Mouse (Mus musculus): ENCODE data around the gene Cpa5. TPM values are rescaled to one million over a fixed set of nuclear protein-coding genes. Genes with fewer than 3 reads are reported as not detected.

Gene Cpa5
- polyA plus RNA-seq, 1 experiment, result not detected

GRCm38 (mm10) chr6:30620591-30620990 lies 9.8 kb downstream of the Cpa5 start:
- Histone ChIP-seq H3K79me2 (ENCODE audit: control insufficient read depth, insufficient read depth) (no peaks in the 10 kb centered on the region), H3K4me2 (ENCODE audit: low read depth) (no peak overlapping the region), H3K27me3 (ENCODE audit: control insufficient read depth, insufficient read depth, insufficient read length) (no peaks in the 10 kb centered on the region), H3K4me3 (no peak overlapping the region), H3K36me3 (ENCODE audit: control insufficient read depth, insufficient read depth) (no peaks in the 10 kb centered on the region), H3ac (ENCODE audit: control insufficient read depth, insufficient read length) (no peak overlapping the region)
- TF ChIP-seq POLR2AphosphoS2 (IDR thresholded peaks at IDR 0.05; ENCODE audit: insufficient read length, low read depth) (no peak), E2F4 (IDR thresholded peaks at IDR 0.05; ENCODE audit: insufficient read depth) (no peak), MAX (IDR thresholded peaks at IDR 0.05; ENCODE audit: low read depth) (no peak), TCF12 (IDR thresholded peaks at IDR 0.05; ENCODE audit: insufficient read depth, poor library complexity, severe bottlenecking) (no peak), USF1 (IDR thresholded peaks at IDR 0.05; ENCODE audit: low read depth) (no peak), POLR2A (IDR thresholded peaks at IDR 0.05; ENCODE audit: insufficient read length, low read depth) (no peak)

- Histone ChIP-seq H3K79me2 (ENCODE audit: control insufficient read depth, insufficient read depth) (no peaks in the 10 kb centered on the region), H3K4me3 (no peak overlapping the region), H3K36me3 (ENCODE audit: control insufficient read depth, insufficient read depth) (no peaks in the 10 kb centered on the region), H3ac (ENCODE audit: control insufficient read depth, insufficient read length) (no peak overlapping the region), H3K27me3 (ENCODE audit: control insufficient read depth, insufficient read depth, insufficient read length) (no peaks in the 10 kb centered on the region), H3K4me2 (ENCODE audit: low read depth) (no peak overlapping the region)
- TF ChIP-seq MYOG (IDR thresholded peaks at IDR 0.05; ENCODE audit: control insufficient read depth in 1 of 3, insufficient read depth in 1 of 3, insufficient read length in 2 of 3, low read depth in 2 of 3) (peak in 2 of 3 experiments; percentile 80 to 82), TCF3 (IDR thresholded peaks at IDR 0.05; ENCODE audit: insufficient read length, low read depth) (peak; percentile 89), MYOD1 (IDR thresholded peaks at IDR 0.05; ENCODE audit: control insufficient read depth in 1 of 3, insufficient read length in 2 of 3, low read depth in 2 of 3) (peak in 2 of 3 experiments; percentile 77 to 83), POLR2A (IDR thresholded peaks at IDR 0.05; ENCODE audit: insufficient read length, low read depth) (no peak)
These were observed 10.2 kb downstream of the Cpa5 start for GRCm38 (mm10) chr6:30620994-30621393.

- Histone ChIP-seq H3K79me2 (ENCODE audit: control insufficient read depth, insufficient read depth) (no peaks in the 10 kb centered on the region), H3ac (ENCODE audit: control insufficient read depth, insufficient read length) (no peak overlapping the region), H3K36me3 (ENCODE audit: control insufficient read depth, insufficient read depth) (no peaks in the 10 kb centered on the region), H3K4me3 (no peak overlapping the region), H3K27me3 (ENCODE audit: control insufficient read depth, insufficient read depth, insufficient read length) (no peaks in the 10 kb centered on the region), H3K4me2 (ENCODE audit: low read depth) (no peak overlapping the region)
- no peak for TF ChIP-seq E2F4 (IDR thresholded peaks at IDR 0.05; ENCODE audit: insufficient read depth)
- TF ChIP-seq CEBPB (IDR thresholded peaks at IDR 0.05; ENCODE audit: insufficient read depth, poor library complexity, severe bottlenecking), result no peak
- no peak for TF ChIP-seq REST (IDR thresholded peaks at IDR 0.05; ENCODE audit: insufficient read depth, insufficient read length)
- no peak for TF ChIP-seq MYOG (IDR thresholded peaks at IDR 0.05; ENCODE audit: control insufficient read depth in 1 of 3, insufficient read depth in 1 of 3, insufficient read length in 2 of 3, low read depth in 2 of 3)
- no peak for TF ChIP-seq USF1 (IDR thresholded peaks at IDR 0.05; ENCODE audit: low read depth)
- TF ChIP-seq POLR2A (IDR thresholded peaks at IDR 0.05; ENCODE audit: insufficient read length, low read depth), result no peak
- no peak for TF ChIP-seq MYOD1 (IDR thresholded peaks at IDR 0.05; ENCODE audit: control insufficient read depth in 1 of 3, insufficient read length in 2 of 3, low read depth in 2 of 3)
- TF ChIP-seq POLR2AphosphoS2 (IDR thresholded peaks at IDR 0.05; ENCODE audit: insufficient read length, low read depth), result no peak
- no peak for TF ChIP-seq TCF12 (IDR thresholded peaks at IDR 0.05; ENCODE audit: insufficient read depth, poor library complexity, severe bottlenecking)
- TF ChIP-seq SRF (IDR thresholded peaks at IDR 0.05; ENCODE audit: control insufficient read depth, insufficient read length, low read depth), result no peak
- TF ChIP-seq TCF3 (IDR thresholded peaks at IDR 0.05; ENCODE audit: insufficient read length, low read depth), result no peak
- TF ChIP-seq MAX (IDR thresholded peaks at IDR 0.05; ENCODE audit: low read depth), result no peak
These were observed 11.2 kb downstream of the Cpa5 start for GRCm38 (mm10) chr6:30621986-30622389.

- no peak overlapping the region for H3ac ChIP-seq (ENCODE audit: control insufficient read depth, insufficient read length)
- no peaks in the 10 kb centered on the region for H3K27me3 ChIP-seq (ENCODE audit: control insufficient read depth, insufficient read depth, insufficient read length)
- no peak overlapping the region for H3K4me2 ChIP-seq (ENCODE audit: low read depth)
- no peaks in the 10 kb centered on the region for H3K36me3 ChIP-seq (ENCODE audit: control insufficient read depth, insufficient read depth)
- TF ChIP-seq MYOG (IDR thresholded peaks at IDR 0.05; ENCODE audit: control insufficient read depth in 1 of 3, insufficient read depth in 1 of 3, insufficient read length in 2 of 3, low read depth in 2 of 3) (no peak), USF1 (IDR thresholded peaks at IDR 0.05; ENCODE audit: low read depth) (no peak), TCF3 (IDR thresholded peaks at IDR 0.05; ENCODE audit: insufficient read length, low read depth) (no peak), POLR2AphosphoS2 (IDR thresholded peaks at IDR 0.05; ENCODE audit: insufficient read length, low read depth) (no peak), MAX (IDR thresholded peaks at IDR 0.05; ENCODE audit: low read depth) (no peak), TCF12 (IDR thresholded peaks at IDR 0.05; ENCODE audit: insufficient read depth, poor library complexity, severe bottlenecking) (no peak), CEBPB (IDR thresholded peaks at IDR 0.05; ENCODE audit: insufficient read depth, poor library complexity, severe bottlenecking) (no peak), MYOD1 (IDR thresholded peaks at IDR 0.05; ENCODE audit: control insufficient read depth in 1 of 3, insufficient read length in 2 of 3, low read depth in 2 of 3) (no peak), SRF (IDR thresholded peaks at IDR 0.05; ENCODE audit: control insufficient read depth, insufficient read length, low read depth) (no peak), E2F4 (IDR thresholded peaks at IDR 0.05; ENCODE audit: insufficient read depth) (no peak), REST (IDR thresholded peaks at IDR 0.05; ENCODE audit: insufficient read depth, insufficient read length) (no peak), POLR2A (IDR thresholded peaks at IDR 0.05; ENCODE audit: insufficient read length, low read depth) (no peak)
- H3K79me2 ChIP-seq (ENCODE audit: control insufficient read depth, insufficient read depth), result no peaks in the 10 kb centered on the region
- H3K4me3 ChIP-seq, result no peak overlapping the region
These were observed 14.0 kb downstream of the Cpa5 start for GRCm38 (mm10) chr6:30624763-30625162.

GRCm38 (mm10) chr6:30628152-30628551 lies 17.3 kb downstream of the Cpa5 start:
- H3K79me2 ChIP-seq (ENCODE audit: control insufficient read depth, insufficient read depth), result no peaks in the 10 kb centered on the region
- H3K27me3 ChIP-seq (ENCODE audit: control insufficient read depth, insufficient read depth, insufficient read length), result no peaks in the 10 kb centered on the region
- TF ChIP-seq MYOD1 (IDR thresholded peaks at IDR 0.05; ENCODE audit: control insufficient read depth in 1 of 3, insufficient read length in 2 of 3, low read depth in 2 of 3) (peak in 2 of 3 experiments; percentile 96), MYOG (IDR thresholded peaks at IDR 0.05; ENCODE audit: control insufficient read depth in 1 of 3, insufficient read depth in 1 of 3, insufficient read length in 2 of 3, low read depth in 2 of 3) (peak in 2 of 3 experiments; percentile 33 to 83), TCF3 (IDR thresholded peaks at IDR 0.05; ENCODE audit: insufficient read length, low read depth) (peak; percentile 70), MAX (IDR thresholded peaks at IDR 0.05; ENCODE audit: low read depth) (no peak), SRF (IDR thresholded peaks at IDR 0.05; ENCODE audit: control insufficient read depth, insufficient read length, low read depth) (peak; percentile 100), REST (IDR thresholded peaks at IDR 0.05; ENCODE audit: insufficient read depth, insufficient read length) (no peak), POLR2AphosphoS2 (IDR thresholded peaks at IDR 0.05; ENCODE audit: insufficient read length, low read depth) (no peak), POLR2A (IDR thresholded peaks at IDR 0.05; ENCODE audit: insufficient read length, low read depth) (no peak), CEBPB (IDR thresholded peaks at IDR 0.05; ENCODE audit: insufficient read depth, poor library complexity, severe bottlenecking) (no peak), USF1 (IDR thresholded peaks at IDR 0.05; ENCODE audit: low read depth) (no peak), TCF12 (IDR thresholded peaks at IDR 0.05; ENCODE audit: insufficient read depth, poor library complexity, severe bottlenecking) (peak; percentile 51), E2F4 (IDR thresholded peaks at IDR 0.05; ENCODE audit: insufficient read depth) (no peak)
- H3K36me3 ChIP-seq (ENCODE audit: control insufficient read depth, insufficient read depth), result no peaks in the 10 kb centered on the region
- no peak overlapping the region for H3K4me3 ChIP-seq
- no peak overlapping the region for H3K4me2 ChIP-seq (ENCODE audit: low read depth)
- no peak overlapping the region for H3ac ChIP-seq (ENCODE audit: control insufficient read depth, insufficient read length)
